Mouse (Mus musculus): ENCODE data around the gene Ccdc115.

- TF ChIP-seq CTCF (IDR thresholded peaks at IDR 0.05; ENCODE audit: borderline replicate concordance, extremely low read depth, insufficient read depth, insufficient read length) (peak; percentile 66), POLR2A (IDR thresholded peaks at IDR 0.05; ENCODE audit: borderline replicate concordance, extremely low read depth, insufficient read depth, insufficient read length, poor library complexity, severe bottlenecking) (no peak)
Measured at GRCm38 (mm10) chr1:34485461-34486188, 46.2 kb upstream of the Ccdc115 start.

Data from brain, embryonic 14.5 days (tissue).